Mouse (Mus musculus) limb, embryonic 12.5 days (tissue): ENCODE data around the gene Mapk8ip3. TPM values are rescaled to one million over a fixed set of nuclear protein-coding genes. Genes with fewer than 3 reads are reported as not detected.

Experiments
- ATAC-seq: fragments of 200-750 bp; cut with Nextera tagmentation; 2 replicates; pipeline ENCODE4 v1.8.0; 2017; ENCODE audit warnings: low read depth, moderate TSS enrichment; ENCODE audit not compliant: insufficient number of reproducible peaks, insufficient read depth, low FRiP score, low TSS enrichment
- H3K27ac ChIP-seq: fragments of 300-500 bp; sonication (generic); 2 replicates; pipeline ENCODE4 v1.5.1; 2016; ENCODE audit warnings: mild to moderate bottlenecking, moderate library complexity
- H3K27me3 ChIP-seq: fragments of 300-500 bp; sonication (generic); 2 replicates; pipeline ENCODE4 v1.6.1; 2016; ENCODE audit warnings: mild to moderate bottlenecking, moderate library complexity
- H3K36me3 ChIP-seq: fragments of 300-500 bp; sonication (generic); 2 replicates; pipeline ENCODE4 v1.6.1; 2016; ENCODE audit warnings: mild to moderate bottlenecking, moderate library complexity
- H3K4me1 ChIP-seq: fragments of 300-500 bp; sonication (generic); replicated peaks from 2 replicates; pipeline ENCODE4 v1.6.1; 2016
- H3K4me2 ChIP-seq: fragments of 300-500 bp; sonication (generic); 2 replicates; pipeline ENCODE4 v1.6.1; 2016; ENCODE audit warnings: mild to moderate bottlenecking, moderate library complexity
- H3K4me3 ChIP-seq: fragments of 300-500 bp; sonication (generic); replicated peaks from 2 replicates; pipeline ENCODE4 v1.5.1; 2016; ENCODE audit warnings: mild to moderate bottlenecking
- H3K9ac ChIP-seq: fragments of 300-500 bp; sonication (generic); replicated peaks from 2 replicates; pipeline ENCODE4 v1.6.1; 2016; ENCODE audit warnings: mild to moderate bottlenecking, moderate library complexity
- H3K9me3 ChIP-seq: fragments of 300-500 bp; sonication (generic); 2 replicates; pipeline ENCODE4 v1.6.1; 2016; ENCODE audit warnings: mild to moderate bottlenecking, moderate library complexity
- WGBS: fragments of 180-500 bp; shearing (Covaris S2); methylation state at CpG from one replicate; pipeline ENCODE4 v1.1.7; 2016; 5-methylcytosine and 5-hydroxymethylcytosine counted together
- polyA plus RNA-seq: library from polyadenylated mRNA; unstranded; fragments of >200 nt; fragmentation: Nextera tagmentation; extraction: Ambion mirVana; gene quantifications from 2 replicates; pipeline ENCODE4 v1.2.1, GENCODE M21; 2016

Gene Mapk8ip3
- polyA plus RNA-seq, 1 experiment from 2014 or later, result 46.5 TPM

DNA sequence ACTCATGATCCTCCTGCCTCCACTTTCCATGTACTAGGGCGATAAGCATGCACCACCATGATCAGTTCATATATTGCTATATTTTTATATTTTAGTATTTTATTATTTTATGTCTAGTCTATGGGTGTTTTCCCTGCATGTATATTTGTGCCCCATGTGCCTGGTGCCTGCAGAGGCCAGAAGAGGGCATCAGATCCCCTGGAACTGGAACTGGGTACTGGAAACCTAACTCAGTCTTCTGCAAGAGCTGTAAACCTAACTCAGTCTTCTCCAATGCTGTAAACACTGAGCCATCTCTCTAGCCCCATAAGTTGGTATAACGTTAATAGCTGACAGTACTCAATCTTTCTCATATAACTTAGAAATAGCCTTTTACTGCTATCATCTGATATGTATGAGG is 94.1 kb downstream of the Mapk8ip3 start:
- Histone ChIP-seq H3K9me3 (no peaks in the 10 kb centered on the region), H3K9ac (no peak overlapping the region), H3K4me2 (no peak overlapping the region), H3K36me3 (no peaks in the 10 kb centered on the region), H3K27ac (no peak overlapping the region), H3K27me3 (peaks cover 25% of the 10 kb centered on the region), H3K4me1 (no peaks in the 10 kb centered on the region), H3K4me3 (no peak overlapping the region)
- WGBS, result 54% methylated on average over 2 of the region's 2 CpGs
- ATAC-seq, result no peak

Other genes starting within 250 kb of the Mapk8ip3 start
- 7.5 and 8.2 TPM in 2 replicates for gene Syngr3, start 247.0 kb downstream of the Mapk8ip3 start, polyA plus RNA-seq
- gene Gfer, start 240.8 kb downstream of the Mapk8ip3 start, polyA plus RNA-seq, result 49.7 and 53.5 TPM in 2 replicates
- 1.7 and 1.8 TPM in 2 replicates for gene Noxo1, start 240.7 kb downstream of the Mapk8ip3 start, polyA plus RNA-seq
- gene Tbl3, start 229.3 kb downstream of the Mapk8ip3 start, polyA plus RNA-seq, result 99.7 and 103 TPM in 2 replicates
- 0.29 and 0.41 TPM in 2 replicates for gene Rnf151, start 218.9 kb downstream of the Mapk8ip3 start, polyA plus RNA-seq
- 1,161 and 1,172 TPM in 2 replicates for gene Rps2, start 218.9 kb downstream of the Mapk8ip3 start, polyA plus RNA-seq
- gene Ndufb10, start 212.5 kb downstream of the Mapk8ip3 start, polyA plus RNA-seq, result 206 and 217 TPM in 2 replicates
- not detected in 2 replicates for gene Rpl3l, start 209.2 kb downstream of the Mapk8ip3 start, polyA plus RNA-seq
- 22.7 and 24.1 TPM in 2 replicates for gene Msrb1, start 200.3 kb downstream of the Mapk8ip3 start, polyA plus RNA-seq
- 2.7 and 4.0 TPM in 2 replicates for gene Hs3st6, start 184.0 kb downstream of the Mapk8ip3 start, polyA plus RNA-seq
- gene Meiob, start 132.7 kb downstream of the Mapk8ip3 start, polyA plus RNA-seq, result not detected in 2 replicates
- 26.3 and 27.6 TPM in 2 replicates for gene Hagh, start 96.8 kb downstream of the Mapk8ip3 start, polyA plus RNA-seq
- gene Fahd1, start 86.6 kb downstream of the Mapk8ip3 start, polyA plus RNA-seq, result 18.6 and 22.5 TPM in 2 replicates
- gene Igfals, start 71.0 kb downstream of the Mapk8ip3 start, polyA plus RNA-seq, result 0.37 and 0.43 TPM in 2 replicates
- gene Nubp2, start 50.6 kb downstream of the Mapk8ip3 start, polyA plus RNA-seq, result 50.1 and 53.2 TPM in 2 replicates
- gene Spsb3, start 50.3 kb downstream of the Mapk8ip3 start, polyA plus RNA-seq, result 40.4 and 46.1 TPM in 2 replicates
- gene Eme2, start 41.9 kb downstream of the Mapk8ip3 start, polyA plus RNA-seq, result 32.8 and 47.1 TPM in 2 replicates
- gene Mrps34, start 41.9 kb downstream of the Mapk8ip3 start, polyA plus RNA-seq, result 89.5 and 94.8 TPM in 2 replicates
- gene Nme3, start 40.5 kb downstream of the Mapk8ip3 start, polyA plus RNA-seq, result 46.2 and 46.5 TPM in 2 replicates
- gene Jpt2, start 23.7 kb upstream of the Mapk8ip3 start, polyA plus RNA-seq, result 265 and 277 TPM in 2 replicates
- 9.4 and 12.1 TPM in 2 replicates for gene Cramp1l, start 78.8 kb upstream of the Mapk8ip3 start, polyA plus RNA-seq
- 26.2 and 26.5 TPM in 2 replicates for gene Ift140, start 79.1 kb upstream of the Mapk8ip3 start, polyA plus RNA-seq
- gene Tmem204, start 146.6 kb upstream of the Mapk8ip3 start, polyA plus RNA-seq, result 11.0 and 12.0 TPM in 2 replicates
- 58.0 and 60.1 TPM in 2 replicates for gene Telo2, start 179.0 kb upstream of the Mapk8ip3 start, polyA plus RNA-seq
- 0.31 and 0.42 TPM in 2 replicates for gene Ptx4, start 183.8 kb upstream of the Mapk8ip3 start, polyA plus RNA-seq
- 24.6 and 26.0 TPM in 2 replicates for gene Clcn7, start 196.4 kb upstream of the Mapk8ip3 start, polyA plus RNA-seq
- not detected in 2 replicates for gene Ccdc154, start 225.5 kb upstream of the Mapk8ip3 start, polyA plus RNA-seq
- gene Gm38655, start 238.5 kb upstream of the Mapk8ip3 start, polyA plus RNA-seq, result not detected in 2 replicates
- 35.5 and 35.7 TPM in 2 replicates for gene BC003965, start 247.6 kb upstream of the Mapk8ip3 start, polyA plus RNA-seq